Mouse (Mus musculus): ENCODE measurements at regions not wholly inside any gene's neighbourhood (a gene's known extent, or its start where the extent isn't known, plus 50 kb on each side); places are given as distances from the start of the nearest gene placed in this dataset.

GRCm38 (mm10) chr16:73768706-73769105 is 642.9 kb downstream of the Robo2 start:
- TF ChIP-seq POLR2A (IDR thresholded peaks at IDR 0.05; ENCODE audit: low read depth, low read length), result no peak
- no peak for TF ChIP-seq CTCF (IDR thresholded peaks at IDR 0.05; ENCODE audit: borderline replicate concordance, insufficient read depth, low read length)
- Histone ChIP-seq H3K4me3 (ENCODE audit: insufficient read depth, low read length) (no peak overlapping the region), H3K27ac (ENCODE audit: insufficient read depth, low read length) (no peak overlapping the region)

GRCm38 (mm10) chr16:73765184-73765583 is 646.4 kb downstream of the Robo2 start:
- Histone ChIP-seq H3K4me3 (ENCODE audit: insufficient read depth, low read length) (no peak overlapping the region), H3K4me1 (ENCODE audit: control insufficient read depth, insufficient read depth, low read length) (no peaks in the 10 kb centered on the region), H3K27ac (ENCODE audit: insufficient read depth, low read length) (no peak overlapping the region)
- TF ChIP-seq POLR2A (IDR thresholded peaks at IDR 0.05; ENCODE audit: low read depth, low read length) (no peak), CTCF (IDR thresholded peaks at IDR 0.05; ENCODE audit: borderline replicate concordance, insufficient read depth, low read length) (no peak)

More at GRCm38 (mm10) chr16:73768706-73769105, 642.9 kb downstream of the Robo2 start:
- H3K4me1 ChIP-seq (ENCODE audit: control insufficient read depth, insufficient read depth, low read length), result no peaks in the 10 kb centered on the region

GRCm38 (mm10) chr16:73760921-73761320 is 650.7 kb downstream of the Robo2 start:
- H3K27ac ChIP-seq (ENCODE audit: insufficient read depth, low read length), result no peak overlapping the region
- H3K4me3 ChIP-seq (ENCODE audit: insufficient read depth, low read length), result no peak overlapping the region
- no peak for TF ChIP-seq CTCF (IDR thresholded peaks at IDR 0.05; ENCODE audit: borderline replicate concordance, insufficient read depth, low read length)
- TF ChIP-seq POLR2A (IDR thresholded peaks at IDR 0.05; ENCODE audit: low read depth, low read length), result no peak
- H3K4me1 ChIP-seq (ENCODE audit: control insufficient read depth, insufficient read depth, low read length), result no peaks in the 10 kb centered on the region

GRCm38 (mm10) chr16:73758872-73759271 is 652.8 kb downstream of the Robo2 start:
- TF ChIP-seq POLR2A (IDR thresholded peaks at IDR 0.05; ENCODE audit: low read depth, low read length) (no peak), CTCF (IDR thresholded peaks at IDR 0.05; ENCODE audit: borderline replicate concordance, insufficient read depth, low read length) (no peak)
- Histone ChIP-seq H3K27ac (ENCODE audit: insufficient read depth, low read length) (no peak overlapping the region), H3K4me3 (ENCODE audit: insufficient read depth, low read length) (no peak overlapping the region), H3K4me1 (ENCODE audit: control insufficient read depth, insufficient read depth, low read length) (no peaks in the 10 kb centered on the region; the same call in 1 of the 2 replicates)

- Histone ChIP-seq H3K27ac (ENCODE audit: insufficient read depth, low read length) (peak overlapping the region; percentile 52; the same call in 1 of the 2 replicates), H3K4me1 (ENCODE audit: control insufficient read depth, insufficient read depth, low read length) (no peaks in the 10 kb centered on the region; the same call in 1 of the 2 replicates), H3K4me3 (ENCODE audit: insufficient read depth, low read length) (no peak overlapping the region)
- TF ChIP-seq POLR2A (IDR thresholded peaks at IDR 0.05; ENCODE audit: low read depth, low read length), result no peak
These were observed 657.3 kb downstream of the Robo2 start for GRCm38 (mm10) chr16:73754302-73754701.

- no peaks in the 10 kb centered on the region for H3K4me1 ChIP-seq (ENCODE audit: control insufficient read depth, insufficient read depth, low read length)
- TF ChIP-seq POLR2A (IDR thresholded peaks at IDR 0.05; ENCODE audit: low read depth, low read length) (no peak), CTCF (IDR thresholded peaks at IDR 0.05; ENCODE audit: borderline replicate concordance, insufficient read depth, low read length) (no peak)
- H3K27ac ChIP-seq (ENCODE audit: insufficient read depth, low read length), result no peak overlapping the region
- no peak overlapping the region for H3K4me3 ChIP-seq (ENCODE audit: insufficient read depth, low read length)
These were observed 683.3 kb downstream of the Robo2 start for GRCm38 (mm10) chr16:73728297-73728696.

GRCm38 (mm10) chr16:73719691-73720090 is 691.9 kb downstream of the Robo2 start:
- no peak for TF ChIP-seq POLR2A (IDR thresholded peaks at IDR 0.05; ENCODE audit: low read depth, low read length)
- no peak for TF ChIP-seq CTCF (IDR thresholded peaks at IDR 0.05; ENCODE audit: borderline replicate concordance, insufficient read depth, low read length)
- no peak overlapping the region for H3K4me3 ChIP-seq (ENCODE audit: insufficient read depth, low read length)
- no peaks in the 10 kb centered on the region for H3K4me1 ChIP-seq (ENCODE audit: control insufficient read depth, insufficient read depth, low read length)
- H3K27ac ChIP-seq (ENCODE audit: insufficient read depth, low read length), result no peak overlapping the region

- H3K4me1 ChIP-seq (ENCODE audit: control insufficient read depth, insufficient read depth, low read length), result no peaks in the 10 kb centered on the region
- no peak overlapping the region for H3K27ac ChIP-seq (ENCODE audit: insufficient read depth, low read length)
- H3K4me3 ChIP-seq (ENCODE audit: insufficient read depth, low read length), result no peak overlapping the region
- no peak for TF ChIP-seq CTCF (IDR thresholded peaks at IDR 0.05; ENCODE audit: borderline replicate concordance, insufficient read depth, low read length)
- no peak for TF ChIP-seq POLR2A (IDR thresholded peaks at IDR 0.05; ENCODE audit: low read depth, low read length)
These were observed 695.3 kb downstream of the Robo2 start for GRCm38 (mm10) chr16:73716301-73716700.

- Histone ChIP-seq H3K27ac (ENCODE audit: insufficient read depth, low read length) (no peak overlapping the region), H3K4me3 (ENCODE audit: insufficient read depth, low read length) (no peak overlapping the region), H3K4me1 (ENCODE audit: control insufficient read depth, insufficient read depth, low read length) (no peaks in the 10 kb centered on the region)
- TF ChIP-seq CTCF (IDR thresholded peaks at IDR 0.05; ENCODE audit: borderline replicate concordance, insufficient read depth, low read length), result no peak
- TF ChIP-seq POLR2A (IDR thresholded peaks at IDR 0.05; ENCODE audit: low read depth, low read length), result no peak
These were observed 704.6 kb downstream of the Robo2 start for GRCm38 (mm10) chr16:73707051-73707450.

- no peak for TF ChIP-seq POLR2A (IDR thresholded peaks at IDR 0.05; ENCODE audit: low read depth, low read length)
- TF ChIP-seq CTCF (IDR thresholded peaks at IDR 0.05; ENCODE audit: borderline replicate concordance, insufficient read depth, low read length), result no peak
- Histone ChIP-seq H3K4me1 (ENCODE audit: control insufficient read depth, insufficient read depth, low read length) (no peaks in the 10 kb centered on the region), H3K4me3 (ENCODE audit: insufficient read depth, low read length) (no peak overlapping the region), H3K27ac (ENCODE audit: insufficient read depth, low read length) (no peak overlapping the region)
These were observed 722.4 kb downstream of the Robo2 start for GRCm38 (mm10) chr16:73689274-73689673.

GRCm38 (mm10) chr16:73679804-73680203 is 731.8 kb downstream of the Robo2 start:
- Histone ChIP-seq H3K4me1 (ENCODE audit: control insufficient read depth, insufficient read depth, low read length) (no peaks in the 10 kb centered on the region), H3K27ac (ENCODE audit: insufficient read depth, low read length) (no peak overlapping the region), H3K4me3 (ENCODE audit: insufficient read depth, low read length) (no peak overlapping the region)
- TF ChIP-seq POLR2A (IDR thresholded peaks at IDR 0.05; ENCODE audit: low read depth, low read length), result no peak
- TF ChIP-seq CTCF (IDR thresholded peaks at IDR 0.05; ENCODE audit: borderline replicate concordance, insufficient read depth, low read length), result no peak

Measured in embryonic fibroblast, embryonic 13.5 days (primary cell).